Mouse (Mus musculus) layer of hippocampus, adult 18-20 months (tissue): ENCODE data around the gene Grik2. TPM values are rescaled to one million over a fixed set of nuclear protein-coding genes. Genes with fewer than 3 reads are reported as not detected.
A peak's percentile ranks its signal among the peaks of the same experiment; 100 is the strongest.

Experiments used
- DNase-seq, 2 experiments: peaks; one replicate each; pipeline ENCODE4 v3.0.0; 2022; ENCODE audit warnings: low spot score in 2 of 2
- long read RNA-seq: library from polyadenylated mRNA; stranded (forward); transcript quantifications from one replicate; pipeline ENCODE4 v2.0.0, GENCODE M21; 2021
- total RNA-seq, 2 experiments: library from RNA; stranded (reverse); gene quantifications; 2 replicates each; pipeline ENCODE4 v1.2.3; 2021

Gene Grik2
- 10 to 100 TPM; 90.7 to 92.8 TPM for total RNA-seq
- long read RNA-seq, full-length matches to known transcripts = 13 of 25 reads
- long read RNA-seq, partial matches to known transcripts = 4 of 25 reads
- long read RNA-seq, other reads (novel, unspliced or antisense) = 8 of 25 reads

DNA sequence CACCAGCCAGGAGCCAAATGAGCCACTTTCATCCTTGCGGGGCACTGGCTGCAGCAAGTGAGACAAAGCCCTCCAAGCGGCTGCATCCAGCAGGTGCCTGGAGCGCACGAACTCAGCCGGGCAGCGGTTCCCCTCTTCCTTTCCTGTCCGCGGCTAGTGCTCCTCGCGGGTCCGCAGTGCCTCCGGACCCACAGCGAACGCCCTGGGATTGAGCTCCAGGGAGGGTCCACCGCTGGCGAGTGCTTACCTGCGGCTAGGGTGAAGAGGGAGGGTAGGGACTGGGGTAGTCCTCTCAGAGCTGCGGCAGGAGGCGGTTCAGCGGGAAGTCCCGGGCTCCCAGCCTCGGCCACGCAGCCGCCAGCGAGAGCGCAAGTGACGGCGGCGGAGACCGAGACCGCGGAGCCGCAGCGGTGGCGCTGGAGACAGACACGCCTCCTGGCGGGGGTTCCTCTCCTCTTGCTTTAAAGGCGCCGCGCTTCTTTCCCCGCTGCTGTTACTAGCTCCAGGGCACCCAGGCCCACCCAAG is at the start of gene Grik2:
Gene Grik2 (minus strand): TSS at position 386 of the 526 bp plus-strand sequence.
- DNase-seq = peak; percentile 87 to 91

GRCm38 (mm10) chr10:49834392-49834791 is 45.8 kb upstream of the Grik2 start:
- no peak for DNase-seq

DNA sequence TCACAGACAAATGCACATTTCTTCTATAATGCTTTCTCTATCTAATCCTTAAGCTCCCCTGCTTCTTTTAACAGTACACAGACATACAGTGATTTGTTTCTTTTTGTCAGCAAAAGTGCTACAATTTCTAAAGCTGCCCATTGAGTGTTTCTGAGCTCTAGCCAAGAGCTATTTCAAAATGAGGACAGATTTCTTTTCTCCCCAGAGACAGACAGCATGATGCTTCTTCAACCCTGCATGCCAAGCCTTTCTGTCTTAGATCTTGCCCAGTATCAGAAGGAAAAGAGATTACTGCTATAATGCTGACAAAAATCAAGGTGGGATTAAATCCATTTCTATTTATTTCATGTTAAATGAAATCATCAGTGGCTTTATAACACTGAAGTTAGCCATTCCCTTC is 18.7 kb upstream of the Grik2 start:
- no peak for DNase-seq

- DNase-seq = no peak
Measured at GRCm38 (mm10) chr10:49801001-49801400, 12.4 kb upstream of the Grik2 start.

GRCm38 (mm10) chr10:49794129-49794528 is 5.6 kb upstream of the Grik2 start:
- DNase-seq = no peak

GRCm38 (mm10) chr10:49790326-49790725 is 1.8 kb upstream of the Grik2 start:
- DNase-seq = peak in 1 of 2 experiments; percentile 29

GRCm38 (mm10) chr10:49789711-49790110 is 1.1 kb upstream of the Grik2 start:
- DNase-seq = peak in 1 of 2 experiments; percentile 6

DNA sequence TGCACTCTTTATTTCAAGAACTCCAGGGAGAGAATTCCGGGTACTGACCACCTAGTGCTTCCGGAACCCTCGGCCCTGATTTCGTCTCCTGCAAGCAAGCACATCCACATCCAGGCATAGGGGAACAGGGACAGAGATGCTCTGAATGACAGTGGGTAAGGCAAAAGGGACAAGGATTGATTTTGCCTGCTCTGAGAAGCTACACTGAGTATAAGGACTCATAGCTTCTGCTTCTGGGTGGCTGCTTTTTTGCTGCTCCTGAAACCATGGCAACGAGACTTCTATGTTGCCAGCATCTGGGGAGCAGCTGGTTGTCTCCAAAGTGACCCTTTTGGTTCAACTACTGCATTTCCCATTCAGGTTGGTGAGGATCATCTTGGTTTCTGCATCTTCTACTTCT is 348 bp upstream of the Grik2 start:
- no peak for DNase-seq

- DNase-seq = peak in 1 of 2 experiments; percentile 40
Measured at GRCm38 (mm10) chr10:49786630-49787029, 1.9 kb downstream of the Grik2 start.

DNA sequence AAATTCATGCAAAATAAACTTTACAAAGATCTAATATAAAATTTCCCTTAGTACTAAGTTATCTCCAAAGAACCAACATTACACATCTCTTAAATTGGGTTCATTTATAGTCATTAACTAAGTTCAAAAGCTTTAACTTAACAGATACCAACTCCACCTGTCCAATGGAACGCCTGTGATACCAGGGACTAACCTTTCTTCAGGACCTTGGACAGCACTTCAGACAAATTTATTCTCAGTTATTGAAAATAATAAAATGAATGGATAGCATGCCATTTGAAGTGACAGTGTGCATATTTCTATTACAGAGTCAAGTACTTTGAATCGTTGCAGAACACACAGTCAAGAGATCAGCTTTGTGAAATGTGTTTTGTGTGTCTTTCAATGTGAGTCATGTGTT is 3.1 kb downstream of the Grik2 start:
- no peak for DNase-seq

- DNase-seq = peak in 1 of 2 experiments; percentile 77
Measured at GRCm38 (mm10) chr10:49784831-49785230, 3.7 kb downstream of the Grik2 start.

DNA sequence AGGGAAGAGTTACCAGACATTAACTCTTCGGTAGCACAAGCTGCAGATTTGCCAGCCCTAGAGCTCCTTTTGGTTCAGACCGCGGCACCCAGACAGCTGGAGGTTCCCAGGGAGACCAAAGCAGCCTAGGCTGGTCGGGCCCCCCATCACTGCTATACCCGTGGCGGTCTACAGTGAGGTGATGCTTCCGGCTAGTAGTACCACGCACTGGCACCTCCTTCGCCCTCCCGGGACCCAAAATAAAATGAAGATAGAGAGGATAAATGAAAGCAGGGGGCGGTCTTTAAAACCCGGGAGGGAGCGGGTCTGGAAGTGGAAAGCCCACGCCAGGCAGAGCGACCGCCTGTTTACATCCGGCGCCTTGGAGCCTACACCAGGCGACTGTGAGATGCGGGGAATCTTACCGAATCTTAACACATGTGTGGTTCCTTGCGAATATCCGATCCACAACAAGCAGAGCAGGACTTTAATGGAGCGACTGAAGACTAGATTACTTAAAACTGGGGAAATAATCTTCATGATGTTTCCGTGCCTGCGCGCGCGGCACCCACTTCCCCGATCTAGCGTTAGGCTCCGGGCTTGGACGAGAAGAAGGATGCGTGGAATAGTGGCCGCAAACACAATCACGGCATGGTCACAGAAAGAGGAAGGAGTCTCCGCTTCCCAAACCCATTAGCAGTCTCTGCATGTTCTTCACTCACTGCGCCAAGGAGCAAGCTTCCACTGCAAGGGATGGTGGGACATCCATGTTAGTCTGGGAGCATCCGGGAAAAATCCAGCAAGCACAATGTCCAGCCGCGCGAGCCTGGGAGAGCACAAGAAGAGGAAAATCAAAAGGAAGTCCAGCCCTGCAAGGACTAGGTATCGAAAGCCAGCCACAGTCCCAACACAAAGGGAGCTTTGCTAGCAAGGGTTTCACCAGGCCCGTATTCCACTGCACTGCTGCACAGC is 5.5 kb downstream of the Grik2 start:
- DNase-seq = peak in 1 of 2 experiments; percentile 75

DNA sequence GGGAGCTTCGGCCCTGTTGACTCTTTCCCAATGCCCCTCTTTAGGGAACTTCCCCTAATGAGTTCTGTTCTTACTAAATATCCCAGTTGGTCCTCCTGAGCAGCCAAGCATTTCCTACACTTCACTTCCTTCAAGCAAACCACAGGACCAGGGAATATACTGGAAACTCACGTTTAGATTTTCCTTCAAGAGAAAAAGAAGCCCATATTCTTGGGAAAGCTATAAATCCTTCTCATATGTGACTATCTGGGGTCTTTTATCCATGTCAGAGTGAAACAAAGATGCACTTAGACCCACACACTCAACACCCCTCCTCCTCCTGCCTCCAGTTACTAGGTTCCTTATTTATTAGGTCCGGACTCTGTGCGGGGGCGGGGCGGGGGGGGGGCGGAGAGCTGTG is 6.5 kb downstream of the Grik2 start:
- no peak for DNase-seq

GRCm38 (mm10) chr10:49780430-49780829 is 8.1 kb downstream of the Grik2 start:
- peak in 1 of 2 experiments; percentile 78 for DNase-seq

- DNase-seq = no peak
Measured at GRCm38 (mm10) chr10:49768897-49769296, 19.7 kb downstream of the Grik2 start.

- no peak for DNase-seq
Measured at GRCm38 (mm10) chr10:49767556-49767955, 21.0 kb downstream of the Grik2 start.

GRCm38 (mm10) chr10:49762607-49763006 is 26.0 kb downstream of the Grik2 start:
- DNase-seq = no peak

- no peak for DNase-seq
Measured at GRCm38 (mm10) chr10:49751769-49752168, 36.8 kb downstream of the Grik2 start.

GRCm38 (mm10) chr10:49731841-49732240 is 56.7 kb downstream of the Grik2 start:
- no peak for DNase-seq

GRCm38 (mm10) chr10:49723706-49724105 is 64.9 kb downstream of the Grik2 start:
- DNase-seq = no peak

GRCm38 (mm10) chr10:49716856-49717255 is 71.7 kb downstream of the Grik2 start:
- no peak for DNase-seq

GRCm38 (mm10) chr10:49709748-49710147 is 78.8 kb downstream of the Grik2 start:
- DNase-seq = no peak
